Mouse (Mus musculus): ENCODE data around the gene Ndufaf8. TPM values are rescaled to one million over a fixed set of nuclear protein-coding genes. Genes with fewer than 3 reads are reported as not detected.

Ndufaf8 gene
- polyA plus RNA-seq, 1 experiment: 47.7 TPM

DNA sequence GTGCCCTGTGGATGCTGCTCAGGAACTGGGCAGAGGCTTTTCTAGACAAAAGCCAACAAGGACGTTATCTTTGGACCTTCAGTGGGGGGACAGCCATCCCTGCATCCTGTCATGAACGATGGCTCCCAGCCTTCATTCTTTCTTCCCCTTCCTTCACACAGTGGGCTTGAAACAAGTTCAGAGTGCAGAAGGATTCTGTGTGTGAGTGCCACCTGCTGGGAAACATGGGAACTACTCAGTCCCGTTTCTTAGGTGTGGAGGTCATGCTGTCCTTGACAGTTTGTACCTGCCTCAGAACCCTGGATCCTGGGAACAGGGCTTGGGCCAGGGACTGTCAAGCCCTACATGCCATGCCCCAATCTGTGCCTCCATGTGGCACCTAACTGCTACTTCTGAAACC is 2.3 kb downstream of the Ndufaf8 start:
- no peak for TF ChIP-seq POLR2A (IDR thresholded peaks at IDR 0.05; ENCODE audit: control insufficient read depth, extremely low read depth, insufficient read depth, low read length, poor library complexity)
- no peak for TF ChIP-seq CTCF (IDR thresholded peaks at IDR 0.05; ENCODE audit: borderline replicate concordance, control insufficient read depth, extremely low read depth, insufficient read depth, low read length, poor library complexity)
- H3K27ac ChIP-seq (ENCODE audit: control insufficient read depth, insufficient read depth, low read length): no peak overlapping the region
- H3K27me3 ChIP-seq (ENCODE audit: control insufficient read depth, insufficient read depth, low read length): no peaks in the 10 kb centered on the region
- no peak overlapping the region for H3K4me3 ChIP-seq (ENCODE audit: control insufficient read depth, insufficient read depth, low read length)
- peaks cover 14% of the 10 kb centered on the region for H3K4me1 ChIP-seq (replicated peaks; ENCODE audit: control insufficient read depth, insufficient read depth, low read length)
- WGBS: 4% methylated on average over 3 of the region's 3 CpGs
- H3K36me3 ChIP-seq (ENCODE audit: control insufficient read depth, insufficient read depth, low read length): peaks cover 19% of the 10 kb centered on the region
- DNase-seq: peak; percentile 71

DNA sequence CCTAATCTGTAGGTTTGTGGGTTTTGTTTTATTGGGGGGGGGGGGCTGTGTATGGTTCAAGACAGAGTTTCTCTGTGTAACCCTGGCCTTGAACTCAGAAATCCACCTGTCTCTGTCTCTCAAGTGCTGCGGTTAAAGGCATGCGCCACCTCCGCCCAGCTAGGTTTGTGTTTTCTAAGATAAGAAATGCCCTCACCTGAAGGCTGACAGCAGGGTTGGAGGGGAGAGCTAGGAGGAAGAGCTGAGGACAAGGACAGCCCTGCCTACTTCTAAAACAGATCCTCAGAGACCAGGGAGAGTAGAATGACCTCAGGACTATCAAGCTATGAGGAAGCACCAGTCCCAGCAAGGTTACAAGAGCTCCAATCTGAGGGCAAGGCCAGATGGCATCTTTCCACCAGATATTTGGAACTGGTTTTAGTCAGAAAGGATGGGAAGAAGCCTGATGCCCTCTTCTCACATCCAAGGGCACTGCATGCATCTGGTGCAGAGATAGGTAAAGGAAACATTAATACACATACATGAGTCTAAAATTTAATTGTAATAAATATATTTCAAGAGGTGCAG is 4.8 kb downstream of the Ndufaf8 start:
- Histone ChIP-seq H3K4me1 (replicated peaks; ENCODE audit: control insufficient read depth, insufficient read depth, low read length) (peaks cover 8% of the 10 kb centered on the region), H3K27ac (ENCODE audit: control insufficient read depth, insufficient read depth, low read length) (no peak overlapping the region), H3K27me3 (ENCODE audit: control insufficient read depth, insufficient read depth, low read length) (no peaks in the 10 kb centered on the region), H3K4me3 (ENCODE audit: control insufficient read depth, insufficient read depth, low read length) (no peak overlapping the region), H3K36me3 (ENCODE audit: control insufficient read depth, insufficient read depth, low read length) (peaks cover 20% of the 10 kb centered on the region)
- no peak for DNase-seq
- WGBS: 96% methylated on average over 3 of the region's 3 CpGs
- no peak for TF ChIP-seq CTCF (IDR thresholded peaks at IDR 0.05; ENCODE audit: borderline replicate concordance, control insufficient read depth, extremely low read depth, insufficient read depth, low read length, poor library complexity)
- TF ChIP-seq POLR2A (IDR thresholded peaks at IDR 0.05; ENCODE audit: control insufficient read depth, extremely low read depth, insufficient read depth, low read length, poor library complexity): no peak

DNA sequence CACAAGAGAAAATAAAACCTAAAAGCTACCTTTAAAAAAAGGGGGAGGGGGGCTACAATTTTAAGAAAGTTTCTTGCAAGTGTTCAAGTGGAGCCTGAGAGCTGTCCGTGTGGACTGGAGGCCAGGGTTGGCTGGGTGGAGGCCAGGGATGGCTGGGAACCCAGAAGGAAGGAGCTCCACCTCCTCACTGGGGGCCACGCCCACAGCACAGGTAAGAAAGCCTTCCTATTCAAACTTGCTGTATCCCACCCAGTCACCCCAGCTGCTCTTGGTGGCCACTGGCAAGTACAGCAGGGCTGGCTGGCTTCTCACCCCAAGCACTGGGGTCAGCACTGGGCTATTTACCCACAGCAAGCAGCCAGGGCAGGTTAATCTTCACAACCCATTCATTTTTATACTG is 8.3 kb downstream of the Ndufaf8 start:
- no peaks in the 10 kb centered on the region for H3K4me1 ChIP-seq (replicated peaks; ENCODE audit: control insufficient read depth, insufficient read depth, low read length)
- TF ChIP-seq POLR2A (IDR thresholded peaks at IDR 0.05; ENCODE audit: control insufficient read depth, extremely low read depth, insufficient read depth, low read length, poor library complexity) (no peak), CTCF (IDR thresholded peaks at IDR 0.05; ENCODE audit: borderline replicate concordance, control insufficient read depth, extremely low read depth, insufficient read depth, low read length, poor library complexity) (no peak)
- DNase-seq: no peak
- peaks cover 30% of the 10 kb centered on the region for H3K36me3 ChIP-seq (ENCODE audit: control insufficient read depth, insufficient read depth, low read length)
- no peak overlapping the region for H3K4me3 ChIP-seq (ENCODE audit: control insufficient read depth, insufficient read depth, low read length)
- no peak overlapping the region for H3K27ac ChIP-seq (ENCODE audit: control insufficient read depth, insufficient read depth, low read length)
- H3K27me3 ChIP-seq (ENCODE audit: control insufficient read depth, insufficient read depth, low read length): no peaks in the 10 kb centered on the region
- WGBS: 98% methylated on average over 2 of the region's 2 CpGs

DNA sequence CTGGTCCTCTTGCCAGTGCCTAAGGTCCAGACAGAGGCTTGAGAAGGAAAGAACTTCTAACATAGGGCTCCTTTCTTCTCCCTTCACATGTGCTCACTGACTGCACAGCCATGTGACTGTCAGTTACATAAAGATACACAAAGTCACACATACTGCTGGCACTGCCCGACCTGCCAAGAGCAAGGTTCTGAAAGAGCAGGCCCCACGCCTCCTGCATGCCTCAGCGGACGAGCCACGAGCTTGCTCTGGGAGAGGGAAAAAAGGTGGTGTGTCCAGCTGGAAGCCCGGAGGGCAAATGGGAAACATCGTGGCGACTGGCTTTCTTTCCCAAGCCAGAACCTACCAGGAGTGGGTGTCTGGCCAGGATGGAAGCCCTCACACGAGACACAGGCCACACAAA is 9.1 kb downstream of the Ndufaf8 start:
- peaks cover 30% of the 10 kb centered on the region for H3K36me3 ChIP-seq (ENCODE audit: control insufficient read depth, insufficient read depth, low read length)
- DNase-seq: no peak
- WGBS: 97% methylated on average over 9 of the region's 9 CpGs
- TF ChIP-seq CTCF (IDR thresholded peaks at IDR 0.05; ENCODE audit: borderline replicate concordance, control insufficient read depth, extremely low read depth, insufficient read depth, low read length, poor library complexity) (no peak), POLR2A (IDR thresholded peaks at IDR 0.05; ENCODE audit: control insufficient read depth, extremely low read depth, insufficient read depth, low read length, poor library complexity) (no peak)
- no peaks in the 10 kb centered on the region for H3K27me3 ChIP-seq (ENCODE audit: control insufficient read depth, insufficient read depth, low read length)
- H3K4me3 ChIP-seq (ENCODE audit: control insufficient read depth, insufficient read depth, low read length): no peak overlapping the region
- H3K4me1 ChIP-seq (replicated peaks; ENCODE audit: control insufficient read depth, insufficient read depth, low read length): no peaks in the 10 kb centered on the region
- no peak overlapping the region for H3K27ac ChIP-seq (ENCODE audit: control insufficient read depth, insufficient read depth, low read length)

DNA sequence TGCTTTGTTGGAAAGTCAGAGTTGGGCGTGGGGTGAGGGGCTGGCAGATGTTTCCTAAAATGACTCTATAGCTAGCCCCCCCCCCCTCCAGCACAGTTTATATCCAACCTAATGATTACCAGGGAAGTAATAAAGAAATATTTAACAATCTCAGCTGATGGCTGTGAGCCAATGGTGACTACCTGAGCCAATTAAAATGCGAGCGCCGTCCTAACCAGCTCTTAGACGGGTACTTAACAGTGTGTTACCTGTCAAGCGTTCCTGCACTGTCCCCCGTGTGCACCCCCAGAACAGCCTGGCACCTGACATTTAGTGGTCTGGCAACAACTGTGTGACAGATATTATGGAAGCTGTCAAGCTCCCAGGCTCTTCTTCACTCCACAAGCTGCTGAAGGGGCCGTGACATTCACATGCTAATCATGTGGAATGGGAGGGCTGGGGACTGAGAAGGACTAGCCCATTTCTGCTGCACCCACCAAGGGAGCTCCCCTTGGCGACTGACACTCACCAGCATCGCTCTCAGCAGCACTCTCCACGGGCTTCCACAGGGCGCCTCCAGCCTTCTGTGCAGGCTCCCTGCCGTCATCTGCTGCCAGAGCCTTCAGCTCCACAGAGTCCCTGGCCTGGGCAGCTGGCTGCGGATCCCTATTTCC is 11.0 kb downstream of the Ndufaf8 start:
- H3K36me3 ChIP-seq (ENCODE audit: control insufficient read depth, insufficient read depth, low read length): peaks cover 24% of the 10 kb centered on the region

DNA sequence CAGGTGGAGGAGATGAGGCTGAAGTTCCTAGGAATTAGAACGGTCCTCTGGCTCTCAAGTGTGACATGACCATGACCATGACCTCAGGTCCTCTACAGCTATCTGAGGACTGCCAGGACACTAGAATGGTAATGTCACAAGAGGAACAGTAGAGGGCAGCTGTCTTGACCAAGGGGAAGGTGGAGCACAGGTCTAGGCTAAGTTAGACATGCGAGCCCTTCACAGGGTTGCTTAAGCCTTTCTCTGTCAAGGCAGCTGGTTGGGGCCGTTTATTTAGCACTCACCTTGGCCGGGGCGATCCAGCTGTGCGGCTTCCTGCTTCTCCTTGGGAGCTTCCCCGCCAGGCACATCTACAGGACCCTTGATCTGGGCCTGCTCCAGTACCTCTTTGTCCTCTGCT is 11.8 kb downstream of the Ndufaf8 start:
- Histone ChIP-seq H3K4me3 (ENCODE audit: control insufficient read depth, insufficient read depth, low read length) (no peak overlapping the region), H3K27me3 (ENCODE audit: control insufficient read depth, insufficient read depth, low read length) (no peaks in the 10 kb centered on the region), H3K4me1 (replicated peaks; ENCODE audit: control insufficient read depth, insufficient read depth, low read length) (no peaks in the 10 kb centered on the region), H3K36me3 (ENCODE audit: control insufficient read depth, insufficient read depth, low read length) (peaks cover 18% of the 10 kb centered on the region), H3K27ac (ENCODE audit: control insufficient read depth, insufficient read depth, low read length) (no peak overlapping the region)
- TF ChIP-seq CTCF (IDR thresholded peaks at IDR 0.05; ENCODE audit: borderline replicate concordance, control insufficient read depth, extremely low read depth, insufficient read depth, low read length, poor library complexity): no peak
- TF ChIP-seq POLR2A (IDR thresholded peaks at IDR 0.05; ENCODE audit: control insufficient read depth, extremely low read depth, insufficient read depth, low read length, poor library complexity): no peak
- WGBS: 94% methylated on average over 7 of the region's 7 CpGs
- no peak for DNase-seq

More for the DNA sequence above, 11.0 kb downstream of the Ndufaf8 start:
- no peaks in the 10 kb centered on the region for H3K4me1 ChIP-seq (replicated peaks; ENCODE audit: control insufficient read depth, insufficient read depth, low read length)
- DNase-seq: no peak
- no peaks in the 10 kb centered on the region for H3K27me3 ChIP-seq (ENCODE audit: control insufficient read depth, insufficient read depth, low read length)
- no peak for TF ChIP-seq POLR2A (IDR thresholded peaks at IDR 0.05; ENCODE audit: control insufficient read depth, extremely low read depth, insufficient read depth, low read length, poor library complexity)
- TF ChIP-seq CTCF (IDR thresholded peaks at IDR 0.05; ENCODE audit: borderline replicate concordance, control insufficient read depth, extremely low read depth, insufficient read depth, low read length, poor library complexity): no peak
- no peak overlapping the region for H3K27ac ChIP-seq (ENCODE audit: control insufficient read depth, insufficient read depth, low read length)
- no peak overlapping the region for H3K4me3 ChIP-seq (ENCODE audit: control insufficient read depth, insufficient read depth, low read length)
- 95% methylated on average over 14 of the region's 14 CpGs for WGBS

All from thymus, adult 2 months (tissue).